Mouse (Mus musculus): ENCODE results near the gene Map4k2.

GRCm38 (mm10) chr19:6292262-6292661 is 48.7 kb upstream of the Map4k2 start:
- TF ChIP-seq CTCF (IDR thresholded peaks at IDR 0.05; ENCODE audit: borderline replicate concordance, insufficient read depth, low read length) (no peak), POLR2A (IDR thresholded peaks at IDR 0.05; ENCODE audit: low read depth, low read length) (no peak)

Data from embryonic fibroblast, embryonic 13.5 days (primary cell).